Mouse (Mus musculus) natural killer cell, adult 2 months (primary cell): ENCODE results near the gene Aar2.
A peak's percentile ranks its signal among the peaks of the same experiment; 100 is the strongest.
"Not testable (repeated sequence)": the region's sequence is repeated elsewhere in the genome, so short reads cannot be mapped to it uniquely, and the experiment has no call there.

Source experiments
- DNase-seq, 2 experiments: peaks; one replicate each; pipeline ENCODE4 v3.0.0; 2022; ENCODE audit warnings: low spot score in 2 of 2

Aar2 gene

DNA sequence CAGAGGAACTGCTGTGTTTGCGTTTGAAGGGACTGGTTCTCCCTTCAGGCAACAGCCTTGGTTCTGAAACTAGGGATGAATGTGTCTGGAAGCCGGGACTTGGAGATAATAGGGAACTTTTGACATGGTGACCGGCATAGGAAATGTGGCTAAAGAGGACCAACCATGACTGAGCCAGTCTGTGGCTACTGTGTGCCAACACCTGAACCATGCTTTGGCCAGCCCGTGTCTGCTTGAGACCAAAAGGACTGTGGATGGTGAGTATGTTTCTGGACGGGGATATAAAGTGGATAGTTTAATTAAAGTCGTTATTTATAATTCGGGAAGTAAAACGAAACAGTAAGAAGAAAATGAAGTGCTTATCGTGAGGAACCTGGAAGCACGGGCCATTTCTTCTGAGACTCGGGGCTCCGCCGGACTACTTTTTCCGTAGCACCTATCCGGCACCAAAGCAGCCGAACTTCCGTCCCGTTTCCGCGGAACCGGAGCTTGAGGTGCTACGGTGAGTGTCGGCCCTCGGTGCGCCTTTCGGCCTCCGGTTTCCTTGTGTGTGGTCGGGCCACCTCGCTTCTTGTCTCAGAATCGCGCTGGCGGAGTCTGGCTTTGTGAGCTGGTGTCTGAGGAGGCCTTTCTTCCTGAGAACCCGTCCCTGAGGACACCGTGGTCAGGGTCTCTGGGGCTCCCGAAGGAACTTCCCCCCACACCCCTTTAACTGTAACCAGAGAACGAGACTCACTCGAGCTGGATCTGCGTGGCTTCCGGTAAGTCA, at the start of gene Aar2:
TSS of gene Aar2 (plus strand) at position 462 of the 769 bp plus-strand sequence.
- DNase-seq: peak; percentile 74 to 82

- no peak for DNase-seq
These were observed 49.5 kb upstream of the Aar2 start for GRCm38 (mm10) chr2:156497915-156498314.

GRCm38 (mm10) chr2:156501025-156501424, 46.4 kb upstream of the Aar2 start:
- no peak for DNase-seq

- no peak for DNase-seq
These were observed 41.9 kb upstream of the Aar2 start for GRCm38 (mm10) chr2:156505533-156505932.

DNA sequence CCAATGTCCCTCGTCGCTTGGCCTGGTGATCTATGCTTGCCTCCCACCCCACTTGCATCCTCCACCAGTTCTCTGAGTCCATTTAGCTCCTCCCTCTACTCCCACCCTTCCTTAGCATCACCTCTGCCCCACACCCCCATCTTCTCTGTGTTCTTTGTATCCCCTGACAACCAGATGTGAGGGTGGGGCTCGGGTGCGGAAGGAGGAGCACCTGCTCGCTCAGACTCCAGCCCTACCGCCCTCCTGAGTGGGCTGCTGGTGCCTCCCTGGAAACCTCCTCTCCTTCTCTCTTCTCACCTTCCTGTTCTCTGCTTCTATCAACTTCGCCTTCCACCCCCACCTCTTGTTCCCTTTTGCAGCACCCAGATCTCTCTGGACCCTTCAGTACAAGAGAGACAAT, 35.4 kb upstream of the Aar2 start:
- DNase-seq: no peak

DNA sequence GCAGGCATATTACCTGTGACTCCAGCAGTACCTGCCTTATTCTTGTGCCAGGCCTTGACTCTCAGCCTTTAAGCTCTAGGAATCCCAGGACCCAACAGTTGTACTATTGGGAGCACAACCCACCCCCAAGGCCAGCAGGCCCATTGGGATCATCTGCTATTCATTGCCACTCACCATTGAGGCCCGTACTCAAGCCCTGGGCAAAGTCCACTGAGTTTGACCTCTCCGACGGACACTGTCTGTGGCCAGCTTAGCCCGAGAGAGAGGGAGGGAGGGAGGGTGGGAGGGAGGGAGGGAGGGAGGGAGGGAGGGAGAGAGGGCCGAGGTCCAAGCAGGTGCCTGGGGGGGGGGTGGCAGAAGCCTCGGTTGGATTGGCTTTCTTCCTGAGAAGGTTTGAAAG, 34.8 kb upstream of the Aar2 start:
- DNase-seq: no peak

- no peak for DNase-seq
These were observed 32.3 kb upstream of the Aar2 start for GRCm38 (mm10) chr2:156515102-156515501.

GRCm38 (mm10) chr2:156515565-156516185, 31.7 kb upstream of the Aar2 start:
- peak; percentile 42 to 51 for DNase-seq

GRCm38 (mm10) chr2:156516678-156517077, 30.7 kb upstream of the Aar2 start:
- not testable (repeated sequence) for DNase-seq

DNA sequence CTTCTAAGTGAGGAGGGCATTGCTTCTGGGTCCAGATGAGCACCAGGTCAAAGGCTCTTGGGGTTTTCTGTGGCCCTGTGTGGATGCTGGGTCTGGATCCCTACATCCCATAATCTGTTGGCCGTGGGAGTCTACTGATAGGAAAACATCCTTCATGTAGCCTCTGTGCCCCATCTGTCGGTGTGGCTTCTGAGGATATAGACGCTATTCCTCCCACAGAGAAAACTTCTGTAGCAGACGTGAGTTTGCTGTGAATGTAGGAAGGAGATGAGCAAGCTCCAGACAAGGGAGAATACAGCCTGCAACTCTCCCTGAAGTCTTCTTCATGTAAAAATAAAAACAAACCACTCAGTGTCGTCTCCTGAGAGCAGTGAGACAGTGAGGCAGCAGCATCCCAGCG, 29.1 kb upstream of the Aar2 start:
- DNase-seq: no peak

DNA sequence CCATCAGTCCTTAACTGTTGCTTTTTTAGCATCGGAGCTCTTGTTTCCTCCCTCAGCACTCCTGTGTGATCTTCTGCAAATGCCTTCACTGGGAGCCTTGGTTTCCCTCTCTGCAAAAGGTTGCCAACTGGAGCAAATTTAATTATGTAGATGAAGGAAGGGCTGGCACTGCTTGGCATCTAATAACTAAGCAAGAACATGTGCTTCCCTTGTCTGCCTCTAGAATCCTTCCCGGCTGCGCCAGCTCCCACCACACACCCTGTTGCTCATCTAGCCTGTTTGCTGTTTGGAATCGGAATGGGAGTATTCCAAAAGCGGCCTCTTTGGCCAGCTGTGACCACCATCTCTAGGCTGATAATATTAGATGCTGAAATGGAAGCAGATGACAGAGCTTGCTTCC, 27.8 kb upstream of the Aar2 start:
- DNase-seq: no peak

GRCm38 (mm10) chr2:156522994-156523393, 24.4 kb upstream of the Aar2 start:
- peak in 1 of 2 experiments; percentile 7 for DNase-seq

DNA sequence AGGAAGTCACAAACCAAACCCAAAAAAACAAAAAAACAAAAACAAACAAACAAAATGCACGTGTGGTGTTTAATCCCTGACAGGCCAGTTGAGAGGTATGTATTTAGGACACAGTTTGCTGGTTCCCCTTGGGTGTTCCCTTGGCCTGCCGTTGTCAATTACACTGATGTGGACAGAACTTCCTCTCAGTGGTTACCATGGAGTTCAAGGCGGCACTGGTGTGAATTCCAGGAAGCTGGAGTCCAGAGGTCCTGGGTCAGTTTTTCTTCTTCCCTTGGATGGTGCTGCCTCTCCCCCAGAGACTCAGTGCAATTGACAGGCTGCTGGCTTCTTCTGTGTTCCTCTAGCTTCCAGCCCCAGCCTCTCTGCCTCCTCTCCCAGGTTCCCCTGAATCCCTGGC, 23.3 kb upstream of the Aar2 start:
- DNase-seq: no peak

GRCm38 (mm10) chr2:156529726-156530125, 17.7 kb upstream of the Aar2 start:
- peak in 1 of 2 experiments; percentile 25 for DNase-seq

GRCm38 (mm10) chr2:156533160-156533559, 14.2 kb upstream of the Aar2 start:
- no peak for DNase-seq

DNA sequence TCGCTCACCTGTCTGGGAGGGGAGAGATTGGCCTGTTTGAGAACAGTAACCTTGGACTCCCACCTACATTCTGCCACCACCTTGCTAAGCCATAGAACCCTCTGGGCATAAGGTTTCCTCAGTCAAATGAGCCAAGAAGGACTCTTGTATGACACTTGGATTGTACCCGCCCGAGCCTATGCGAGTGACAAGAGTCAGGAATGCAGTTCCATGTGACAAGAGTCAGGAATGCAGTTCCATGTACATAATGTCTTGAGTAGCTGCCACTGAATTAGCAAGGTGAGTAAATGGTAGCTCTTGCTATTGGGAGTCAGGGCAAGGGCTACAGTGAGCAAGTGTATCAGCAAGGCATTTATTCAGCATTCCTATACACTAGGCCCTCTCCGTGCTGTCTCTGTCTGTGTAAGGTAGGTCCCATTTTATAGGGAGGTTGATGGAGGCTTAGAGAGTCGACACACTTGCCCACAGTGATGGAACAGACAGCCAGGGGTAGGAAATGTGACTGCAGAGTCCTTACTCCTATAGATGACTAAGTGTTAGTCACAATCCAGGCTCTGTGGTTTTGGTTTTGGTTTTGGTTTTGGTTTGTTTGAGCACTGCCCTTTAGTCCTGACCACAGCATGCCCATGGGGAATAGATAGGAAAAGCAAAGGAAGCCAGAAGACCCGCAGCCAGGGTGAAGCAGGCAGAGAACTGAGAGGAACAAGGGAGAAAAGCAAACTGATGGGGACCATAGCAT, 8.4 kb upstream of the Aar2 start:
- DNase-seq: no peak

DNA sequence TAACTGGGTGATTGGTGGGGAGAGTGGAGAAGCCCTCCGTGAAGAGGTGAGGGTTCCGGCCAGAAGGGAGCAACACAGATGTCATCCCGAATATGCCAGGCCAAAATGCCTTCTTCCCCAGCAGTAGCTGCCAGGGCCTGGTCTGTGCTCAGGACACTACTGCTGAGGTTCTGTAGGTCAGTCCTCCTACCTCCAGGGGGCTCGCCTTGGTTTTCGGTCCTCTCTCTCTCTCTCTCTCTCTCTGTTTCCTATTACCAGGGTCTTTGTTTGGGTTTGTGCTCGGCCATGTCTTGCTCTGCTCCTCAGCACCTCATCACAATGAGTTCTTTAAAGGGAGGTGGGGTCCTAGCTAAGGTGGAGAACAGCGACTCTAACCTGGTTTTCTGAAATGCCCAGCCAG, 6.4 kb upstream of the Aar2 start:
- DNase-seq: no peak

GRCm38 (mm10) chr2:156542410-156542809, 5.0 kb upstream of the Aar2 start:
- no peak for DNase-seq

- no peak for DNase-seq
These were observed 3.6 kb upstream of the Aar2 start for GRCm38 (mm10) chr2:156543804-156544203.

GRCm38 (mm10) chr2:156552421-156552820, 5.0 kb downstream of the Aar2 start:
- DNase-seq: no peak

GRCm38 (mm10) chr2:156561808-156562207, 14.4 kb downstream of the Aar2 start:
- DNase-seq: no peak

DNA sequence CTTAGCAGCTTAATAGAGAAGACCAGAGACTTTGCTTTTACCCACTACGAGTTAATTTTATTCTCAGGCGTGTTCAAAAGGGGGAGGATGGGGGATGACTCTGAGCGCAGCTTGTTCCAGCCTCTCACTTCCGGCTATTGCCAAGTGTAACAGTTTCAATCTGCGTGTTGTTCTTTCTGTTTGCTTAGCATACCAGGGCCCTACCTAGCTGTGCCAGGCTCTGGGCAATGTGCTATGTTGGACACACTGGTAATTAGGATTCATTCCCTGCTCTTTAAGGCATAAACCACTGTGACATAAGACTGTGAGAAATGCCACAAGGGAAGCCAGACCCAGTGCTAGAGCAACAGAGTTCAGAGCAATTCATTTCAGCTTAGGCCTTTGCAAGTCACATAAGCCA, 16.2 kb downstream of the Aar2 start:
- DNase-seq: no peak

GRCm38 (mm10) chr2:156566512-156566911, 19.1 kb downstream of the Aar2 start:
- no peak for DNase-seq
